Mouse (Mus musculus) hematopoietic stem cell, adult 5-6 weeks (primary cell): ENCODE measurements at regions not wholly inside any gene's neighbourhood (a gene's known extent, or its start where the extent isn't known, plus 50 kb on each side); places are given as distances from the start of the nearest gene placed in this dataset.

ENCODE experiments used
- ATAC-seq, 2 experiments: fragments of 125-278 bp in 1 of 2; replicated peaks in 1 of 2; 2 replicates each; pipeline ENCODE4 v1.8.0; 2016 to 2017; ENCODE audit warnings: inconsistent platforms in 2 of 2, mild to moderate bottlenecking in 2 of 2, moderate number of reproducible peaks in 2 of 2, low read depth in 1 of 2, moderate TSS enrichment in 1 of 2; ENCODE audit not compliant: low FRiP score in 2 of 2, poor library complexity in 2 of 2, severe bottlenecking in 2 of 2, insufficient read depth in 1 of 2, low TSS enrichment in 1 of 2

DNA sequence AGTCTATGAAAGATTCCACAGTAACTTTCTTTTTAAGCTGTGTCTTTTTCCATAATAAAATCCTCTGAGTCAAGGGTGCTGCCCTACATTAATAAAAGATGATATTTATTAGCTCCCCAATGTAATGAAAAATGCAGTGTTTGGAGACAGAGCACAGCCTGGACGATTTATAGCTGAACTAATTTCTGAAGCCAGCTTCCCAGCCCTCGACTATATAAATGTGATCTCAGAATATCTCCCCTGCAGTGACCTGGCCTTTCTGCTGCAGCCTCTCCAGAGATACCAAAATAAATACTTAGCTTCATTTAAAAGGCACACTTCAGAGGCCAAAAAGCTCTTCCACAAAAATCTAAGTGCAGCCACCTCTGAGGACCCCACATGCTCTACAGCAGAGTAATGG, 534.7 kb downstream of the Zfp619 start:
- no peak for ATAC-seq

DNA sequence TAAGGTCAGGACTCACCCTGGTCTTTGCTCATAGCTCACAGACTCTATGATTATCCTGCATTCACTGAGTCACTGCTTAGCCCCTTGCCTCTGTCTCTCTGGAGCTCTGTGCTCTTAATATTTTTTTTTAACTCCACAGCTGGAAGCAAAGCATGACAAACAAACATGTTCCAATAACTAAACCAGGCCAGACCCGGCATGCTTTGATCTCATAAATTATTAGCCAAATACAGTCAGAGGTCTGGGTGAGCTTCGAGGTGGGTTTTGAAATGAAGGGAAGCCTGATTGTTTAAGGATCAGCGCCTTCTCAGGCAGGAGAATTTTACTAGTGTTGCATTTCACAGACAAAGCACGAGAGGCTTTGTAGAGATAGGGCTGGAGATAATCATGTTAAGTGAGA, 541.3 kb downstream of the Zfp619 start:
- no peak for ATAC-seq

- no peak for ATAC-seq
Observed at GRCm38 (mm10) chr7:40064631-40065030, 547.1 kb downstream of the Zfp619 start.

GRCm38 (mm10) chr7:40065526-40065925, 548.0 kb downstream of the Zfp619 start:
- no peak for ATAC-seq

DNA sequence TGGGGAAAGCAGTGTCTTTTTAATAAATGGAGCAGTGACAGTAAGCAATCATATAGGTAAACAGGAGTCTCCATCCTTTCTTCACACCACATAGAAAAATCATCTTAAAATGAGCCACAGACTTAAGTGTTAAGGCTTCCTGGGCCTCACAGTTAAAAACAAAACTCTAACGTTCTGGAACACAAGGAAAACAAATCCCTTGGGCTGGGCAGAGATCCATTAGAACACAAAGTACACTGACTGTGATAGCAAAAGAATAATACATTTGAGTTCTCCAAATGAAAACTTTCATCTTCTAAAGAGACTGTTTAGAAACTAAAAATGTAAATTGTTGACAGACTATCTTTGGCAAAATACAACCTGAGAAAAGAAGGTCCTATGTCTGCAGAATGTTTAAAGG, 549.8 kb downstream of the Zfp619 start:
- no peak for ATAC-seq

- no peak for ATAC-seq
Observed at GRCm38 (mm10) chr7:40071313-40071712, 553.7 kb downstream of the Zfp619 start.

DNA sequence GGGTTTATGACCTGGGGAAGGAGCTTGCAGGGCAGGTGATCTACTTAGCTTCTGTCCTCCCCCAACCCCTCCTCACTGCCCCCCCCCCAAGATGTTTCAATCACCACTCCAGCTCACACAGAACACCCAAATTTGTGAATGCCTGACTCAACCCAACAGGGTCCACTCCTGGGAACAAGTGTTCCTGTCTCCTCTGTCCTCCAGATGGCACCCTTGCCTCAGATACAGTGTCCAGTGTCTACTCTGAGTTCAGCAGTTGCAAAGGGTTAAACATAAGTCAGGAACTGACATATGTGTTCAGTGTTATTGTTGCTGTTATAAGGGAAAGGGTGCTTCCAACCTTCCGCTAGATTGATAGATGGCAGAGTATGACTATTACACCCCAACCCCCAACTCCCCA, 554.9 kb downstream of the Zfp619 start:
- ATAC-seq: no peak

DNA sequence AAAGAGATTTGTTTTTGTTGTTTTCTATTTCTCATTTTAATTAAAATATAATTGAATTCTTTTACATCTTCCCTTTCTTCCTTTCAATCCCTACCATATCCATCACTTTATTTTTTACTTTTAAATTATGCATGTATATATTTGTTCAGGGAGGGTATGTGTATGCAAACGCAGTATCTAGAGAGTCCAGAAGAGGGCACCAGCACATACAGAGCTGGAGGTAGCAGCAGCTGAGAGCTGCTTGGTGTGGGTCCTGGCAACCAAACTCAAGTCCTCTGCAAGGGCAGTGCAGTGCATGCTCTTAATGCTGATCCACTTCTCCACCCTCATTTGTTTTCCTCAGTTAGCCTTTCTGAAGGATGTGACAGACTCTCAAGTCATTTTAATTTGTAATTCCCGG, 568.7 kb downstream of the Zfp619 start:
- no peak for ATAC-seq

- no peak for ATAC-seq
Observed at GRCm38 (mm10) chr7:40097094-40097493, 579.5 kb downstream of the Zfp619 start.

DNA sequence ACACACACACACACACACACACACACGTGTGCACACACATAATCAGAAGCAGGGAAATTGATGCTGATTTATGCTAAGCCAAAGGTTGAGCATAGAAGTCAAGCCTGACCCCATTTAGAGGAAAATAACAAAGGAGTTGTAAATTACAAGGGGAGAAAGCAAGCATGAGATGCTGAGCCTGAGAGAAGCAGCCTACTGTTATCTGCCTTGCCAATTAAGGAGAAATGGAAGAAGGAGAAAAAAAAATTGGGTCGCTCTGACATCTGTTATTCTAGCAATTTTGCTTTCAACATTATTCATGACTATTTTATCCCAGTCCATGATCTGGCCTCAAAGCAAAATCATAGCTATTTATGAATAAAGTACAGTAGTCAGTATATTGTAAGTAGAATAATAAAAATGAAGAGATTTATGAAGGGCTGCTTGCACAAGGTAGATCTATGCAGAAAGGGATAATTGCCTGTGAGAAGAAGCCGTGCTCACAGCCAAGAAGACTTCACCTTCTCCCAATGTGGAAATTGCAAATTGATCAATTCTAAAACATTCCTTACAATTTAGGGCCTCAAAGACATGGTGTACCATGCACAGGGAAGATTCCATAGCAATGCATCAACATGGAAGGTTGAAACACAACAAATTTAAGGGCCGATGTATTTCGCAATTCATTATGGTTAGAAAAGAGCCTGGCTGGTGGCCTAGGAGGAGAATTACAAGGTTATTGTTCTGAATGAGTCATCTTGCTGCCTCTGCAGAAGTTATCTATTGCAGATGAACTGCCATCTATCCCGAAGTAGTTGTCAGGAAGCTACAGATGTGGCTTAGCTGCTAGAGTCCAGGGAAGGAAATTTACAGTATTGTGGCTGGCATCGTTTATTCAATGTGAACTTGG, 585.7 kb downstream of the Zfp619 start:
- ATAC-seq: no peak

GRCm38 (mm10) chr7:40142906-40143305, 625.3 kb downstream of the Zfp619 start:
- ATAC-seq: no peak

DNA sequence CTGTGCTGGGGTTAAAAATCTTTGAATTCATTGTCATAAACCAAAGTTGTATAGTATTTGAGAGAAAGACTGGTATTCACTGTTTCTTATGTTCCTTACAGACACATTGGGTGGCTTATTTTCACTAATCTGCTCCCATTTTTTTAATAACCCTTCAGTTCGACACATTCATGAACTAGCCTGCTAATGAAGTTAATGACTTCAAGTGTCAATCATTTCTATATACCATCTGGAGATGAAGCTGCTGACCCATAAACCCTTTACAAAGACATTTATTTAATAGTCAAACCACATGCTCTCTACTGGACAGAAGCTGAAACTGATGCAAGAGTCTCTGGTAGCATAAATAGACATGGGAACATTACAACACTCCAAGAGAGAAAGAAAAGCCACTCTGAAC, 626.9 kb downstream of the Zfp619 start:
- no peak for ATAC-seq

DNA sequence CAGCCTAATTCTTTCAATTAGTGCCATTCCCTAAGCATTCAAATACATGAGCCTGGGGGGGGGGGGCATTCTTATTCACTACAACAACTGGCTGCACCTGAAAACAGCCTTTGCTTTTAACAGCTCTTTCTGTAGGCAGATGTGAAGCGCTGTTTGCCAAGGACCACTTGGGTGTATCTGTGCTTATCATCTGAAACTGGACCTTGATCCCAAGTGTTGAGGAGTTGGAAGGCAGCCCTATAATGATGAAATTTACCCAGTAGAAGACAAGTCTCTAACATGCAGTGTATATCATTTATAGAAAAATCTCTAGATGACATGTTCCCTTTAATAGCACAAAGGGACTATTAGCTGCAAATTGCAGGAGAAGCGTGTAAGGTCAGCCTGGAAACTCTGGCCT, 660.0 kb downstream of the Zfp619 start:
- ATAC-seq: no peak

- ATAC-seq: no peak
Observed at GRCm38 (mm10) chr7:40195366-40195765, 677.8 kb downstream of the Zfp619 start.

DNA sequence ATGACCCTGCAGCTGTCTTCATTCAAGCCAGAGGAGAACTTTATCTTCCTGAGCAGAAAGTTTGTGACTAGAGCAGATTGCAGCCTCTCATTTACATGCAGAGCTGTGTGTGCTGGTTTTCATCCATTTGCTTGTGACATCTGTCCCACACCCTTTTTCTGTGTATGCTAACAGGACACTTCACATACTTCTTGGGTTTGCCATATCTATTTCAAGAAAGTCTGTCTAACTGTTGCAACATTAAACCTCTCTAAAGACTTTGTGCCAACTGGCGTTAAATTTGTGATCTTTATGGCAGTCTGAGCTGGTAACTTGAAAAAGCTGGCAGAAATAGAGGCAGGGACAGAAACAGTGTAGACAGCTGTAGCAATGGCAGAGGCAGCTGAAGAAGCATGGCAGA, 685.0 kb downstream of the Zfp619 start:
- ATAC-seq: no peak

GRCm38 (mm10) chr7:40211956-40212355, 686.2 kb upstream of the Vstm2b start:
- no peak for ATAC-seq

DNA sequence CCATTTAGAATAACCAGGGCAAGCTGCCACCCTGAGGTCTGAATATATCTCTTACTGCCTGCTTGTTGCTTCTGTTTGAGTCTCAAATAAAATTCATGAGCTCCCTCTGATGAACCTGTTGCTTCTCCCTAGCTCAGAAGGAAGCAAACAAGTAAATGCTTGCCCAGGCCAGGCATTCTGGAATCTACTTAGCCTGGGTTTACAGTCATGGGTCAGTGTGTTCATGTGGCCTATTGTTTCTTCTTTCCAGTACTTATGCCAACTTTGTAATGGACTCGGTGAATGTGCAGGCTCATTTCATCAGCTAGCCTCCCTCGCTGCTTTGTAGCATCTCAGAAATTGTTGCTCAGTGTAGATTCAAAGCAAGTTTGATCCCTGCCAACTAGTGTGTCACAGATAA, 685.6 kb upstream of the Vstm2b start:
- no peak for ATAC-seq

GRCm38 (mm10) chr7:40213646-40214045, 684.5 kb upstream of the Vstm2b start:
- ATAC-seq: no peak

DNA sequence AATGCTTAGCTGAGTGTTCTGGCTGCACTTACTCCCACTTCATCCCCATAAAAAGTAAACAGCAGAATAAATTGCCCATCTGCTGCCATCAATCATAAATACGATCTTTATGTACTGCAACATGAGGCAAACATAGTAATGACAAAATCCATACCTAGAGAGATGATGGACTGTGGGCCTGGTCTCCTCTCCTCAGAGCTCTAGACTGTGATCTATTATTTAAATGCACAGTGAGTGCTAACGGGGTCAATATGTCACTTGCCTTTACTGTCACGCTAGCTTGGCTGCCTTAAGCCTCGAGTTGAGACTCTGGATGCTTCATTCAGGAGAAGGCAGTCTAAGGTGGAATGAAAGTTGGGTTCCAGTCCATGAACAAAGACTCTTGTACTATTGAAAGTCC, 683.7 kb upstream of the Vstm2b start:
- no peak for ATAC-seq
